Mouse (Mus musculus) liver, embryonic 11.5 days (tissue): ENCODE results near the gene Hcn4. TPM values are rescaled to one million over a fixed set of nuclear protein-coding genes. Genes with fewer than 3 reads are reported as not detected.

ENCODE experiments used
- ATAC-seq: fragments of 200-750 bp; cut with Nextera tagmentation; replicated peaks from 2 replicates; pipeline ENCODE4 v1.8.0; 2017; ENCODE audit warnings: moderate number of reproducible peaks, mild to moderate bottlenecking, moderate TSS enrichment, moderate library complexity; ENCODE audit not compliant: low FRiP score
- DNase-seq: peaks from one replicate; pipeline ENCODE4 v3.0.0-alpha.2; 2017; ENCODE audit warnings: low spot score
- H3K27ac ChIP-seq: fragments of 300-500 bp; sonication (generic); 2 replicates; pipeline ENCODE4 v1.5.1; 2014; ENCODE audit warnings: mild to moderate bottlenecking, low read depth, low read length, control low read depth
- H3K27me3 ChIP-seq: fragments of 300-500 bp; sonication (generic); replicated peaks from 2 replicates; pipeline ENCODE4 v1.6.1; 2014; ENCODE audit warnings: low read length, mixed read lengths; ENCODE audit not compliant: control insufficient read depth, insufficient read depth
- H3K36me3 ChIP-seq: fragments of 300-500 bp; sonication (generic); 2 replicates; pipeline ENCODE4 v1.6.1; 2014; ENCODE audit warnings: mild to moderate bottlenecking, low read length, moderate library complexity, mixed read lengths; ENCODE audit not compliant: control insufficient read depth, insufficient read depth
- H3K4me1 ChIP-seq: fragments of 300-500 bp; sonication (generic); replicated peaks from 2 replicates; pipeline ENCODE4 v1.6.1; 2014; ENCODE audit warnings: low read length, mixed read lengths; ENCODE audit not compliant: control insufficient read depth, insufficient read depth
- H3K4me2 ChIP-seq: fragments of 300-500 bp; sonication (generic); 2 replicates; pipeline ENCODE4 v1.6.1; 2014; ENCODE audit warnings: mild to moderate bottlenecking, control low read depth, moderate library complexity
- H3K4me3 ChIP-seq: fragments of 300-500 bp; sonication (generic); 2 replicates; pipeline ENCODE4 v1.5.1; 2014; ENCODE audit warnings: low read depth, low read length, control low read depth
- H3K9ac ChIP-seq: fragments of 300-500 bp; sonication (generic); 2 replicates; pipeline ENCODE4 v1.6.1; 2014; ENCODE audit warnings: low read depth, low read length, control low read depth
- H3K9me3 ChIP-seq: fragments of 300-500 bp; sonication (generic); 2 replicates; pipeline ENCODE4 v1.6.1; 2016; ENCODE audit warnings: low read length, inconsistent platforms, mixed read lengths; ENCODE audit not compliant: control insufficient read depth
- WGBS: fragments of 180-500 bp; shearing (Covaris S2); extraction: QIAGEN DNeasy Blood & Tissue Kit; methylation state at CpG from one replicate; pipeline ENCODE4 v1.1.7; 2014; 5-methylcytosine and 5-hydroxymethylcytosine counted together
- polyA plus RNA-seq: library from polyadenylated mRNA; unstranded; fragments of >200 nt; fragmentation: Nextera tagmentation; extraction: Ambion mirVana; gene quantifications from 2 replicates; pipeline ENCODE4 v1.2.1, GENCODE M21; 2014

The Hcn4 gene
- 0.39 and 0.40 TPM in 2 replicates for polyA plus RNA-seq

DNA sequence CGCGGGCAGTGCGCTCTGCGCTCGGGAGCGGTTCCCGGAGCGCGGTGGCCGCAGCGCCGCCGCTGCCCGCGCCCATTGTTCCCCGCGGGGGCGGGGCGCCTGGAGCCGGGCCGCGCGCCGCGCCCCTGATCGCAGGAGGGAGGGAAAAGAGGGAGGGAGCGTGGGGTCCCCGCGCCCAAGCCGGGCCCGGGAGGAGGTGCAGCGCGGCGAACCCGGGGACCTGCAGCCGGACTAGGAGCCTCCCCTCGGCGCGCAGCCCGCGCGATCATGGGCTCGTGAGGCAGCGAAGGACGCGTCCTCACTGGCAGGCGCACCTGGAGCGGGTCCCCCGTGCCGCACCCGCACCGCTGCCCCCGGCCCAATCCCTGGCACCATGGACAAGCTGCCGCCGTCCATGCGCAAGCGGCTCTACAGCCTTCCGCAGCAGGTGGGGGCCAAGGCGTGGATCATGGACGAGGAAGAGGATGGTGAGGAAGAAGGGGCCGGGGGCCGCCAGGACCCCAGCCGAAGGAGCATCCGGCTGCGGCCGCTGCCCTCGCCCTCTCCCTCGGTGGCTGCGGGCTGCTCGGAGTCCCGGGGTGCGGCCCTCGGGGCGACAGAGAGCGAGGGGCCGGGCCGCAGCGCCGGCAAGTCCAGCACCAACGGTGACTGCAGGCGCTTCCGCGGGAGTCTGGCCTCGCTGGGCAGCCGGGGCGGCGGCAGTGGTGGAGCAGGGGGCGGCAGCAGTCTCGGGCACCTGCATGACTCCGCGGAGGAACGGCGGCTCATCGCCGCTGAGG lies at the start of gene Hcn4:
Gene Hcn4 (plus strand): TSS at position 274 of the 779 bp plus-strand sequence.
- Histone ChIP-seq H3K4me2 (peak within 1 kb of the TSS; percentile 82), H3K27me3 (peaks cover 79% of the 10 kb centered on the region), H3K4me1 (peaks cover 4% of the 10 kb centered on the region; the same call in 1 of the 2 replicates), H3K27ac (no peak within 1 kb of the TSS), H3K4me3 (peak within 1 kb of the TSS; percentile 59), H3K36me3 (no peaks in the 10 kb centered on the region), H3K9ac (0 out of 2 replicates have a peak within 1 kb of the TSS, but pooled peaks have one; percentile 18), H3K9me3 (no peaks in the 10 kb centered on the region)
- peak; percentile 47 for DNase-seq
- 1% methylated on average over 93 of the region's 95 CpGs for WGBS
- ATAC-seq: no peak

DNA sequence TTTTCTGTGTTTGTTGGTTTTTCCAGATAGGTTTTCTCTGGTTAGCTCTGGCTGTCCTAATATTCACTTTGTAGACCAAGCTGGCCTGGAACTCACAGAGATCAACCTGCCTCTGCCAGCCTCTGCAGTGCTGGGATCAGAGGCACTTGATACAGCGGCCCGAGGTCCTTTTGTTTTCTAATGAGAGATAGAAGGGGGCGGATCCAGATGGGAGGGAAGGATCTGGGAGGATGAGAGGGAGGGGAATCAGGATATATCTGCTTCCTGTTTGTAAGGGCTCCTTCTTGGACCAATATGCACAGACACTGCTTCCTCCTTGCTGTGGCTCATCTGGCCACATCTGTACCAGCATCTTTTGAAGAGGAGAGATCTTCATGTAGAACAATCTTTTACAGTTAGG lies 48.5 kb upstream of the Hcn4 start:
- no peak overlapping the region for H3K4me3 ChIP-seq
- no peaks in the 10 kb centered on the region; the same call in 1 of the 2 replicates for H3K4me1 ChIP-seq
- 45% methylated on average over 3 of the region's 3 CpGs for WGBS
- H3K27ac ChIP-seq: no peak overlapping the region
- ATAC-seq (no peak), DNase-seq (no peak)
- H3K9ac ChIP-seq: no peak overlapping the region
- no peaks in the 10 kb centered on the region for H3K27me3 ChIP-seq
- no peaks in the 10 kb centered on the region for H3K9me3 ChIP-seq
- H3K4me2 ChIP-seq: no peak overlapping the region
- no peaks in the 10 kb centered on the region for H3K36me3 ChIP-seq

DNA sequence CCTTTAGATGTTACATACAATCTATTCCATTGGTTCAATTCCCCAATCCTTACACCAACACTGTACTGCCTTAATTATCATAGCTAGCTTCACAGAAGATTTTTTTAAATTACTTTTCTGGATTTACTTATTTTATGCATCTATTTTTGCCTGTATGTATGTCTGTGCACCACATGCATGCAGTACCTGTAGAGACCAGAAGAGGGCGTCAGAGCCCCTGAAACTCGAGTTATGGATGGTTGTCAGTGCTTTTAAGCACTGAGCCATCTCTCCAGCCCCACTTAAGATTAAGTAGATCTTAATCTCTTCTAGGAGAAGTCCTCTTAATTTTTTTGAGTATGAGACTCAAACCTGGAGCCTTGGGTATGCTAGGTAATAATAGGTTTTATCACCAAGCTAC lies 47.8 kb upstream of the Hcn4 start:
- no peaks in the 10 kb centered on the region for H3K27me3 ChIP-seq
- H3K4me1 ChIP-seq: no peaks in the 10 kb centered on the region
- WGBS: 15% methylated on average over 2 of the region's 2 CpGs
- no peak overlapping the region for H3K4me3 ChIP-seq
- H3K27ac ChIP-seq: no peak overlapping the region
- ATAC-seq (no peak), DNase-seq (no peak)
- no peaks in the 10 kb centered on the region for H3K9me3 ChIP-seq
- no peak overlapping the region for H3K4me2 ChIP-seq
- H3K9ac ChIP-seq: no peak overlapping the region
- H3K36me3 ChIP-seq: no peaks in the 10 kb centered on the region

DNA sequence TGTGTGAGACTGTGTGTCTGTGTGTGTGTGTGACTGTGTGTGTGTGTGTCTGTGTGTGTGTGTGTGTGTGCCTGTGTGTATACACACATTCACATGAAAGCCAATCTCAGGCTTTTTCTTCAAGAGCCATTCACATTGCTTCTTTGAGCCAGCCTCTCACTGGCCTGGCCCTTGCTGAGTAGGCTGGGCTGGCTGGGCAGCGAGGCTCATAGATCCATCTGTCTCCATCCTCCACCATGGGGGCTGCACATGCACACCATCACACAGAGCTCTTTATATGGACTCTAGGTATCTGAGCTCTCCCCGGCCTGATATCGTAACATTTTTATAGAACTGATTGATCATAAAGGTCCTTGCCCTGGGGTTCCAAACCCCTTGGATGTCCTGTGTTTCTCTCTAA lies 33.7 kb upstream of the Hcn4 start:
- ATAC-seq (no peak), DNase-seq (no peak)
- H3K9me3 ChIP-seq: no peaks in the 10 kb centered on the region
- no peak overlapping the region for H3K9ac ChIP-seq
- H3K4me1 ChIP-seq: no peaks in the 10 kb centered on the region
- H3K27me3 ChIP-seq: no peaks in the 10 kb centered on the region
- no peak overlapping the region for H3K4me3 ChIP-seq
- H3K4me2 ChIP-seq: no peak overlapping the region
- H3K27ac ChIP-seq: no peak overlapping the region
- no peaks in the 10 kb centered on the region; the same call in 1 of the 2 replicates for H3K36me3 ChIP-seq
- WGBS: 92% methylated on average over 3 of the region's 3 CpGs

DNA sequence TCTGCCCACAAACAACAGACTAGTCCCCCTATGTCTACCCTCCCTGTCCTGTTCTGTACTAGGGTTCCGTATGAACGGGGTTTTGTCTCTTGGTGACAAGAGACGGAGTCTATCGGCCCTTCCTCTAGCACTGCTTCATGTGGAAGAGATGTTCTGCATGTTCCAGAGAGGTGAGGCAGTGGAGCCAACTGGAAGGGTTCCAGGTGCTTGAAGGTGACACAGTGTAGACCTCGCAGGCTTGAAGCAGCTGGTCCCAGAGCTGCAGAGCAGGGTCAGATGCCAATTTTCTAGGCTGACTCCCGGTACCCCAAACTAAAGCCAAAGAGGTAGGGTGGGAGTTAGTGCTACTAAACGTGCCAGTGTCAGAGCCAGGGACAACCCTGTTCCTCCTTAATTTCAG lies 25.1 kb upstream of the Hcn4 start:
- no peak overlapping the region for H3K9ac ChIP-seq
- 80% methylated on average over 7 of the region's 7 CpGs for WGBS
- H3K9me3 ChIP-seq: no peaks in the 10 kb centered on the region
- H3K27ac ChIP-seq: no peak overlapping the region
- H3K4me2 ChIP-seq: no peak overlapping the region
- DNase-seq (no peak), ATAC-seq (no peak)
- peaks cover 7% of the 10 kb centered on the region for H3K4me1 ChIP-seq
- 0 out of 2 replicates have a peak, but pooled peaks cover 2% of the 10 kb centered on the region for H3K27me3 ChIP-seq
- H3K36me3 ChIP-seq: no peaks in the 10 kb centered on the region
- H3K4me3 ChIP-seq: no peak overlapping the region

DNA sequence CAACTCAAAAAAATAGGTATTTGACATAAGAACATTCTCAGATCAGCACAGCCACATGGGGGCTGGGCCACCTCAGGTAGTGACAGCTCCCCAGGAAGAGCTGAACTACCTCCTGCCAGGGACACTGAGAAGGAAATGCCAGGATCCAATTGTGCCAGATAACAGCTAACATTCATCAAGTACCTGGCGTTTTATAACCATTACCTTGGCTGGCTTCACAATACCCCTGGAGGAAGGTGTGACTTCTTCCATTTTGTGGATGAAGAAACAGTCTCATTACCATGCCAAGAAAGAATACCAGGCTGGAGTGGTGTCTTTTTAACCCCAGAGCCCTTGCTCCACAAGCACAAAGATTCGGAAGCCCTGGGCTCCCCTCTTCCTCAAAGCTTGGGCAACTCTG lies 21.8 kb upstream of the Hcn4 start:
- no peak for ATAC-seq
- H3K4me3 ChIP-seq: no peak overlapping the region
- no peaks in the 10 kb centered on the region for H3K36me3 ChIP-seq
- no peak overlapping the region for H3K4me2 ChIP-seq
- H3K27me3 ChIP-seq: 0 out of 2 replicates have a peak, but pooled peaks cover 2% of the 10 kb centered on the region
- H3K27ac ChIP-seq: no peak overlapping the region
- peaks cover 9% of the 10 kb centered on the region for H3K4me1 ChIP-seq
- 64% methylated on average over 2 of the region's 2 CpGs for WGBS
- H3K9ac ChIP-seq: no peak overlapping the region
- no peaks in the 10 kb centered on the region for H3K9me3 ChIP-seq
- no peak for DNase-seq

DNA sequence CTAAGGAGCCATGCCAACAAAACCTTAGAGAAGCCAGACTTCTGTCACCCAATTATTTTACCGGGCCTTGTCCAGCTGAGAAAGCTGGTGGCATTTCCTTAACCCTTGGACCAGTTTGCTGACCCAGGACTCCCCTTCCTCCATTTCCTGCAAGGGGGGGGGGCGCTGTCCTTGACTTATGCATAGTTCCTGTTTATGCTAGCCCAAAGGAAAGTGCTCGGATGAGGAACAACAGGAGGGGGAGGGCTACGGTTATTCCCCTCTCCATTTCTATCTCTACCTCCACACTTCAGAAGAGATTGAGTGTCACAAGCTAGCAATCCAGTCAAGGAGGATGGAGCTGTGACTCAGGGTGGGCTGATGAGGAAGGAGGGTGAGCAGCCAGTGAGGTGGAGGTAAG lies 20.9 kb upstream of the Hcn4 start:
- ATAC-seq (no peak), DNase-seq (no peak)
- H3K27ac ChIP-seq: no peak overlapping the region
- no peak overlapping the region for H3K4me3 ChIP-seq
- H3K4me2 ChIP-seq: no peak overlapping the region
- H3K9me3 ChIP-seq: no peaks in the 10 kb centered on the region
- no peaks in the 10 kb centered on the region for H3K36me3 ChIP-seq
- 0 out of 2 replicates have a peak, but pooled peaks cover 5% of the 10 kb centered on the region for H3K27me3 ChIP-seq
- WGBS: 21% methylated on average over 4 of the region's 4 CpGs
- H3K9ac ChIP-seq: no peak overlapping the region
- peaks cover 9% of the 10 kb centered on the region for H3K4me1 ChIP-seq

DNA sequence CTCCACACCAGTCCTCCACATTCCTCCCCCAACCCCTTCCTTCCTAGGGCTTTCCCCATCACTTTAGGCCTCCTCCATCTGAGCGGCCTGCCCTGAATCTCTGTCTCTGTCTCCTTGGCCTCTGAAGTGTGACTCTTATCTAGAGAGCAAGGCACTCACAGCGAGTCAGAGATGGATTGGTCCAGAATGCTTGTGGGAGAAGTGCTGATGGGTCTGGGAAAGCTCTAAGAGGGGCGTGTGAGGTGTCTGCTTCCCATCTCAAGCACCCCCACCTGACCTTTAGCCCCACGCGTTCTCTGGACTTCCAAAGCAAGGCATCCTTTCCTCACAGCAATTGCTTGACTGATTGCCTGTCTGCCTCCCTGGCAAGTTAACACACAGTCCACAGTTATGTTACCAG lies 20.4 kb upstream of the Hcn4 start:
- Histone ChIP-seq H3K4me1 (peaks cover 9% of the 10 kb centered on the region), H3K27ac (no peak overlapping the region), H3K36me3 (no peaks in the 10 kb centered on the region), H3K9me3 (no peaks in the 10 kb centered on the region), H3K9ac (no peak overlapping the region), H3K4me3 (no peak overlapping the region), H3K4me2 (no peak overlapping the region), H3K27me3 (0 out of 2 replicates have a peak, but pooled peaks cover 5% of the 10 kb centered on the region)
- WGBS: 44% methylated on average over 5 of the region's 5 CpGs
- ATAC-seq (no peak), DNase-seq (no peak)
